Mouse (Mus musculus): ENCODE results near the gene Cacna1d. TPM values are rescaled to one million over a fixed set of nuclear protein-coding genes. Genes with fewer than 3 reads are reported as not detected.

Cacna1d gene
- total and polyA plus RNA-seq, 3 experiments = 0.04 to 0.66 (median 0.08) TPM

DNA sequence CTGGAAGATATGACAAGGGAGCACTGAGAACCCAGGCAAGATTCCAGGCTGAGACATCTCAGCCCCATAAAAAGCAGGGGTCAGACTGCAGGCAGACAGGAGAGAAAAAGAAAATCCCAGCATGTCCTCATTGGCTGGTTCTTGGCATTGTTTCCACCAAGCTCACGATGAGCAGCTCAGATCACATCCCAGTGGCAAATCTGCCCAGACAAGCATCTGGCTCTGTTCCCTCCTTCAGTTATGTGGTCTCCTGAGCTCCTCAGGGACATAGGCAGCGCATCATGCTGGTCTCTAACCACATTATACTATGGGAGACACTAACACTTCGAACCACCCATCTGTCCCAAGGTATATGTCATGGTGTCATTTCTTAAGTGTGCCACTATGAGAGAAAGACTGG, 422.7 kb downstream of the Cacna1d start:
- H3K4me3 ChIP-seq (replicated peaks in 1 of 3; ENCODE audit: low read depth in 2 of 3, low read length in 2 of 3, poor library complexity in 1 of 3) = no peak overlapping the region
- TF ChIP-seq KAT2A (IDR thresholded peaks at IDR 0.05; ENCODE audit: insufficient replicate concordance, low read length) (no peak), TCF12 (IDR thresholded peaks at IDR 0.05; ENCODE audit: low read depth, low read length) (no peak), SMC3 (IDR thresholded peaks at IDR 0.05; ENCODE audit: low read depth, low read length) (no peak), ETS1 (conservative IDR thresholded peaks at IDR 0.05; ENCODE audit: low read depth, low read length) (no peak), USF1 (IDR thresholded peaks at IDR 0.05; ENCODE audit: low read depth, low read length) (no peak), RCOR1 (conservative IDR thresholded peaks at IDR 0.05; ENCODE audit: low read depth, low read length) (no peak), NELFE (IDR thresholded peaks at IDR 0.05; ENCODE audit: low read depth, low read length) (no peak), ZC3H11A (IDR thresholded peaks at IDR 0.05; ENCODE audit: low read depth, low read length) (no peak)
- peaks cover 14 to 35% of the 10 kb centered on the region in 2 experiments; a peak in 3 of 4 replicates for H3K4me1 ChIP-seq (ENCODE audit: control insufficient read depth in 1 of 2, insufficient read depth in 2 of 2)
- H3K9me3 ChIP-seq (replicated peaks; ENCODE audit: low read length) = no peaks in the 10 kb centered on the region
- DNase-seq (ENCODE audit: extremely low read depth) = no peak
- H3K79me2 ChIP-seq (replicated peaks; ENCODE audit: control insufficient read depth, extremely low read depth, insufficient read depth, poor library complexity, severe bottlenecking) = no peaks in the 10 kb centered on the region
- no peak overlapping the region for H3K4me2 ChIP-seq (ENCODE audit: insufficient read depth, low read depth, poor library complexity, severe bottlenecking)
- in situ Hi-C loops (cut with MboI; ENCODE audit: low pct_ligation_motif_present, low pct_unique_long_range_greater_than_20kb, low sequenced_read_pairs) = no loop called here
- dilution Hi-C loops (cut with MboI; ENCODE audit: extremely low pct_ligation_motif_present, extremely low pct_unique_long_range_greater_than_20kb, low sequenced_read_pairs) = no loop called here
- no peaks in the 10 kb centered on the region for H3K27me3 ChIP-seq (replicated peaks)
- H3K27ac ChIP-seq (ENCODE audit: insufficient read depth, low read depth) = no peak overlapping the region
- H3K9ac ChIP-seq (ENCODE audit: insufficient read depth, low read depth) = no peak overlapping the region
- H3K36me3 ChIP-seq (replicated peaks in 1 of 2; ENCODE audit: control insufficient read depth in 1 of 2, insufficient read depth in 1 of 2, low read length in 1 of 2) = no peaks in the 10 kb centered on the region

- Histone ChIP-seq H3K4me1 (ENCODE audit: control insufficient read depth in 1 of 2, insufficient read depth in 2 of 2) (peaks cover 14 to 39% of the 10 kb centered on the region in 2 experiments; a peak in 3 of 4 replicates), H3K27me3 (replicated peaks) (no peaks in the 10 kb centered on the region), H3K27ac (ENCODE audit: insufficient read depth, low read depth) (no peak overlapping the region), H3K36me3 (replicated peaks in 1 of 2; ENCODE audit: control insufficient read depth in 1 of 2, insufficient read depth in 1 of 2, low read length in 1 of 2) (no peaks in the 10 kb centered on the region), H3K9ac (ENCODE audit: insufficient read depth, low read depth) (no peak overlapping the region), H3K79me2 (replicated peaks; ENCODE audit: control insufficient read depth, extremely low read depth, insufficient read depth, poor library complexity, severe bottlenecking) (no peaks in the 10 kb centered on the region), H3K4me2 (ENCODE audit: insufficient read depth, low read depth, poor library complexity, severe bottlenecking) (no peak overlapping the region), H3K9me3 (replicated peaks; ENCODE audit: low read length) (no peaks in the 10 kb centered on the region), H3K4me3 (replicated peaks in 1 of 3; ENCODE audit: low read depth in 2 of 3, low read length in 2 of 3, poor library complexity in 1 of 3) (no peak overlapping the region)
- no peak for TF ChIP-seq MAZ (IDR thresholded peaks at IDR 0.05; ENCODE audit: low read depth, low read length)
- TF ChIP-seq USF1 (IDR thresholded peaks at IDR 0.05; ENCODE audit: low read depth, low read length) = no peak
- TF ChIP-seq TBP (conservative IDR thresholded peaks at IDR 0.05; ENCODE audit: low read depth, low read length) = no peak
- no peak for TF ChIP-seq CHD2 (IDR thresholded peaks at IDR 0.05; ENCODE audit: low read length)
- TF ChIP-seq MAFK (IDR thresholded peaks at IDR 0.05; ENCODE audit: insufficient replicate concordance, low read length) = no peak
- TF ChIP-seq SMC3 (IDR thresholded peaks at IDR 0.05; ENCODE audit: low read depth, low read length) = no peak
- TF ChIP-seq NELFE (IDR thresholded peaks at IDR 0.05; ENCODE audit: low read depth, low read length) = no peak
- TF ChIP-seq ELF1 (IDR thresholded peaks at IDR 0.05; ENCODE audit: low read depth, low read length) = no peak
- no peak for TF ChIP-seq JUND (conservative IDR thresholded peaks at IDR 0.05; ENCODE audit: low read depth, low read length)
- TF ChIP-seq JUN (IDR thresholded peaks at IDR 0.05; ENCODE audit: insufficient read depth, low read depth, low read length) = no peak
- no peak for TF ChIP-seq ZKSCAN1 (IDR thresholded peaks at IDR 0.05; ENCODE audit: borderline replicate concordance, low read depth, low read length)
- TF ChIP-seq UBTF (IDR thresholded peaks at IDR 0.05; ENCODE audit: low read depth, low read length) = no peak
- TF ChIP-seq GABPA (IDR thresholded peaks at IDR 0.05; ENCODE audit: insufficient replicate concordance, low read depth, low read length) = no peak
- no peak for TF ChIP-seq RAD21 (IDR thresholded peaks at IDR 0.05; ENCODE audit: low read depth, low read length)
- no peak for TF ChIP-seq HCFC1 (IDR thresholded peaks at IDR 0.05; ENCODE audit: low read depth, low read length)
- no peak for TF ChIP-seq ZNF384 (IDR thresholded peaks at IDR 0.05; ENCODE audit: low read depth, low read length)
- no peak for TF ChIP-seq ZC3H11A (IDR thresholded peaks at IDR 0.05; ENCODE audit: low read depth, low read length)
- no peak for TF ChIP-seq BHLHE40 (IDR thresholded peaks at IDR 0.05; ENCODE audit: low read depth, low read length)
- in situ Hi-C loops (cut with MboI; ENCODE audit: low pct_ligation_motif_present, low pct_unique_long_range_greater_than_20kb, low sequenced_read_pairs) (no loop called here), dilution Hi-C loops (cut with MboI; ENCODE audit: extremely low pct_ligation_motif_present, extremely low pct_unique_long_range_greater_than_20kb, low sequenced_read_pairs) (no loop called here)
- DNase-seq (ENCODE audit: extremely low read depth) = no peak
Observed at GRCm38 (mm10) chr14:30066752-30067151, 424.5 kb downstream of the Cacna1d start.

Measured in CH12.LX (cell line).